Mouse (Mus musculus): Measurements from ENCODE around the gene Elp6. TPM values are rescaled to one million over a fixed set of nuclear protein-coding genes. Genes with fewer than 3 reads are reported as not detected.

The Elp6 gene
- total RNA-seq (2021) = 1 to 10 TPM; 2.4 to 3.8 TPM
- long read RNA-seq, experiment 1, transcript Elp6-205 (7 exons, 1,304 nt) = major isoform, 7 of 7 reads
- long read RNA-seq, experiment 1, partial matches to known transcripts = 0 of 7 reads
- long read RNA-seq, experiment 1, other reads (novel, unspliced or antisense) = 0 of 7 reads
- long read RNA-seq, experiment 2, transcript Elp6-205 (7 exons, 1,304 nt) = major isoform, 6 of 7 reads
- long read RNA-seq, experiment 2, partial matches to known transcripts = 1 of 7 reads
- long read RNA-seq, experiment 2, other reads (novel, unspliced or antisense) = 0 of 7 reads

DNA sequence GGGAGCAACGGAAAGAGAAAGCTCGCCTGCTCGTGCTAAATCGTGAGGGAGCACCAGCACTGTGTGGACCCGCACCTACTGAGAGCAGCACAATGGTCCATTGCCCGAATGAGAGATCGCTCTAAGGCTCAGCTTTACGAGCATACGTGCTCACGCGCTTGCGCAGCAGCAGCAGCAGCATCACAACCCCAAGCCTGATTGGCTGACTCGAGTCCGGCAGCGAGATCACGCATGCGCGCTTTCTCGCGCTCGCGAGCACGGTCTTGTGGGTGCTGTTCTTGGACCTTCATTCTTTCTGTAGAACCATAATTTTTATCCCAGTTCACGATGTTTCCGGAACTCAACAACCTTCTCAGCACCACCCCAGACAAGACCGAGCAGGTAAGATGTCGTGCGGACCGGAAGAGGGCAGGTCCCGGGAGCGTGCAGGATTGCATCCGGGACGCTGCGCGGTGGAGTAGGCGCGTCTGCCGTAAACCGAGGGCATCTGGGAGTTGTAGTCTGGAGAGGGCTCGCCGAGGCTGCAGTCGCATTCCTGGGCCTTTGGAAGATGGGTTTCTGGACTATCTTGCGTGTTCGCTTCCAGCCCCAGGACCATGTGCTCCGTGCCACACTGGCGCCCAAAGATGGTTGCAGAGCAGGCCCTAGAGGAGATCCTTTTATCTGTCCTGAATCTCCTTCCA, at the start of gene Elp6:
TSS of gene Elp6 (plus strand) at position 205 of the 683 bp plus-strand sequence.
- peak; percentile 89 to 90 for DNase-seq
- intact Hi-C loops (cut with DNase I) = loop anchor here (5.0 to 10.0 kb wide), 2 partner anchors 188 to 970 kb away; partner anchors contain the start of genes Dhx30, Epm2aip1, Mlh1 and Smarcc1

GRCm38 (mm10) chr9:110255407-110256019, 49.5 kb upstream of the Elp6 start:
- intact Hi-C loops (cut with DNase I) = no loop called here
- no peak for DNase-seq

DNA sequence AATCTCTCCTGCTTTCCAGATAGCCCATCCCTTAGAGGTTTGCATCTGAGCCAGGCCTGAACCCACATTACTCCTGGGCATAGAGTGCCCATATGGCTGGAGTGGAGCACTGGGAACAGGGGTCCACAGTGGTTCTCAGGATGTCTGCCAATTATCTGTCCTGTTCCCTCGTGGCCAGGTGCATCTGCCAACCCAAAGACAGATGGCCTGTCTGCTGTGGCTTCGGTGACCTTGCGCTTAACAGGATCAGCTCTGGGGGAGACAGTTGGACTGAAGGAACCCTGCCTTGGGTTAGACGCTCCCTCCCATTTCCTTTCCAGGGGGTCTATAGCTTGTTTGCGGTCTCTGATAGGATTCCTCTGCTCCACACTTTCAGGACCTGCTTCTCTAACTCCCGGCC, 46.3 kb upstream of the Elp6 start:
- no peak for DNase-seq
- intact Hi-C loops (cut with DNase I) = no loop called here

DNA sequence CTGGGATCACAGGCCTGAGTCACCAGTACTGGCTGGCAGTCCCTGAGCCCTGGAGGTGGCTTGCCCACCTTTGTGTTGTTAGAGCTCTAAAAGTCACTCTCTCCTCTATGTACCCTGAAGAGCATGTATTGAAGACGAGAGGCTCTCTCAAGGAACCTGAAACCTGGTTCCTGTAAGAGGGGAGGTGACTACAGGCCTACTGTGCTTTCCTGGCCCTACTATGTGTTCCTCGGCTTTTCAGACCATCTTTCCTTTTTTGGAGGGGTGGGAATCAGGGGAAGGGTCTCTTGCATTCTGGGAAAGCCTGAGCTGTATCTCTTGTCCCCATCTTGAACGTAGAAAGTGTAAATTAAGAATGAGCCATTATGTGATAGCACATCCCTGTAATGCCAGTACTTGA, 45.9 kb upstream of the Elp6 start:
- intact Hi-C loops (cut with DNase I) = no loop called here

GRCm38 (mm10) chr9:110263181-110263580, 41.8 kb upstream of the Elp6 start:
- DNase-seq = no peak

More for the DNA sequence above, 45.9 kb upstream of the Elp6 start:
- DNase-seq = no peak

DNA sequence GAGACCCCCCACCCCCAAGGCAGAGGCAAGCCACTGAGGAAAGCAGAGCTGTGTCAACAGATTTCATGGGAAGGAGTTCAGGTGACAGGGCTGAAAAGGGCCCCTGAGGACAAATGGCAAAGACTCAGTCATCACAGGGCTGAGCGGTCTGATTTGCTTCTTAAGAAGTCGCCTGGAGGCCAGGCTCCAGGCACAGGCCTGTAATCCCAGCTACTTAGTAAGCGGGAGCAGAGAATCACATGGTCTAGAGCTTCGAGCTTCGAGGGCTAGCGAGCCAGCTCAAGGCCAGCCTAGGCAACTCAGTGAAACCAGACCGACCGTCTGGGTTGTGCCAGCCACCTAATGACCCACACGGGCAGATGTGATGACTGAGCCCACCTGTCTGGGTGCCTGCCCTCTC, 40.0 kb upstream of the Elp6 start:
- intact Hi-C loops (cut with DNase I) = no loop called here

More at GRCm38 (mm10) chr9:110263181-110263580, 41.8 kb upstream of the Elp6 start:
- intact Hi-C loops (cut with DNase I) = no loop called here

GRCm38 (mm10) chr9:110268416-110268815, 36.6 kb upstream of the Elp6 start:
- no peak for DNase-seq
- intact Hi-C loops (cut with DNase I) = no loop called here

More for the DNA sequence above, 40.0 kb upstream of the Elp6 start:
- DNase-seq = no peak

- intact Hi-C loops (cut with DNase I) = no loop called here
- DNase-seq = no peak
Observed at GRCm38 (mm10) chr9:110272330-110272729, 32.6 kb upstream of the Elp6 start.

- no peak for DNase-seq
- intact Hi-C loops (cut with DNase I) = no loop called here
Observed at GRCm38 (mm10) chr9:110273507-110273906, 31.5 kb upstream of the Elp6 start.

GRCm38 (mm10) chr9:110275882-110276281, 29.1 kb upstream of the Elp6 start:
- intact Hi-C loops (cut with DNase I) = no loop called here
- DNase-seq = no peak

DNA sequence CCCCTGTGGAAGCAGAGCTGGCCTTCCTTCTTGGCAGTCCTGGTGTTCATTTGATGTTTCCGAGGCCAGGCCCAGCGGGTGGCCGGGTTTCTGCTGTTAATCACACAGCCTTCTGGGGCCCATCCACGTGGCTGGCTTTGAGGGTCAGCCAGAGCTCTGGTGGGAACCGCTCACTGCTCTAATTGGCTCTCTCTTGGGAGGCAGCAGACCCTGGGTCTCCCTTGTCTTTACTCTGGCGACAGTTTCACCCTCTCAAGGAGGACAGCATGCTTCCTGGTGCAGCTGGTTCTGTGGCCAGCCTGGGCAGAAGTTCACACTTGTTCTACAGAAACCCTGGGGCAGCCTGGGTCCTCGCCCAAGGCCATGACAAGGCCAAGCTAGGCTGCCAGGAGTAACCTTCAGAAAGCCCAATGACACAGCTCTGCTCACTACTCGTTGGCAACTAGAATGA, 27.5 kb upstream of the Elp6 start:
- intact Hi-C loops (cut with DNase I) = no loop called here

DNA sequence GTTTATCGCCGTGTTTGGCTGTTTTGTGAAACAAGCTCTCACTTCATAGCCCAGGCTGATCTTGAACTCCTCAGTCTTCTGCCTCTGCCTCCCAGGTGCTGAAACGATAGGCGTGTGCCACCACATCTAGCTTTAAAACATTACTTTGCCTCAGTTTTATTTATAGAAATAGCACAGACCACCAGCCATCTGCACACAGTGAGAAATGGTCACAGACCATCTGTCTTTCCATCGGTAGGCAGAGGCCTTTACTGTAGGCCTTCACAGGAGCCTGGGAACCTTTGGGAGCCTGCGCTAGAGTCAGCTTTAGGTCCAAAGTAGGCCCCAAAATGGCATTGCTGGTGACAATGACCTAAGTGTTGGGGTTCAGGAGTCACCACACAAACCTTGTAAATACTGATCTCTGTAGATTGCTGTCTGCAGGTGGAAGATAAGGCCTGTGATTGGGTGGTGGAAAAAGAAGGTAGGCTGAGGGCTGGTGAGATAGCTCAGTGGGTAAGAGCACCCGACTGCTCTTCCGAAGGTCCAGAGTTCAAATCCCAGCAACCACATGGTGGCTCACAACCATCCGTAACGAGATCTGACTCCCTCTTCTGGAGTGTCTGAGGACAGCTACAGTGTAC, 20.8 kb upstream of the Elp6 start:
- DNase-seq = no peak
- intact Hi-C loops (cut with DNase I) = no loop called here

More for the DNA sequence above, 27.5 kb upstream of the Elp6 start:
- no peak for DNase-seq

GRCm38 (mm10) chr9:110287321-110287924, 17.6 kb upstream of the Elp6 start:
- intact Hi-C loops (cut with DNase I) = no loop called here
- DNase-seq = no peak

- intact Hi-C loops (cut with DNase I) = loop anchor here (10.0 kb wide), 1 partner anchor 118 kb away; no protein-coding TSS in a partner anchor
- DNase-seq = no peak
Observed at GRCm38 (mm10) chr9:110293254-110293718, 11.7 kb upstream of the Elp6 start.

GRCm38 (mm10) chr9:110293873-110294415, 11.0 kb upstream of the Elp6 start:
- DNase-seq = no peak
- intact Hi-C loops (cut with DNase I) = loop anchor here (10.0 kb wide), 1 partner anchor 119 kb away; no protein-coding TSS in a partner anchor

- intact Hi-C loops (cut with DNase I) = loop anchor here (10.0 kb wide), 1 partner anchor 120 kb away; no protein-coding TSS in a partner anchor
- no peak for DNase-seq
Observed at GRCm38 (mm10) chr9:110294786-110295185, 10.2 kb upstream of the Elp6 start.

GRCm38 (mm10) chr9:110296867-110297627, 7.9 kb upstream of the Elp6 start:
- intact Hi-C loops (cut with DNase I) = loop anchor here (2.0 to 10.0 kb wide), 2 partner anchors 122 to 402 kb away; no protein-coding TSS in a partner anchor
- DNase-seq = peak; percentile 81 to 90

GRCm38 (mm10) chr9:110304516-110304915, 457 bp upstream of the Elp6 start:
- intact Hi-C loops (cut with DNase I) = loop anchor here (5.0 to 10.0 kb wide), 2 partner anchors 187 to 970 kb away; partner anchors contain the start of genes Dhx30, Epm2aip1, Mlh1 and Smarcc1
- DNase-seq = peak in 1 of 2 experiments; percentile 12

DNA sequence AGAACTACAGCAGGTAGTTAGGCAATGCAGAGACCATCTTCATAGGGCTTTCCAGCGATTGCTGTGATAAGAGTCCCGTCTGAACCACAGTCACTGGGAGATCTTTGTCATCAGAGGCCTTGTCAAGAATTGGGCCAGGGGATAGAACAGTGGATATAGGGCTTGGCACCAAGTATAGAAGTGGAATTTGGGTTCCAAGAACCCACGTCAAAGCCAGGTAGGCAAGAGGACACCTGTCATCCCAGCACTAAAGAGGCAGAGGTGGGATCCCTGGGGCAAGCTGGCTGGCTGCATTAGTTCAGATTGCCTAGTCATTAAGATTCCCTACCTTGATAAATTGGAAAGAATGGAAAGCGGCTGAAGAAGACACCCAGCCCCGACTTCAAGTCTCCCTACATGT, 1.4 kb downstream of the Elp6 start:
- intact Hi-C loops (cut with DNase I) = loop anchor here (10.0 kb wide), 1 partner anchor 968 kb away; the partner anchor contains the start of genes Epm2aip1 and Mlh1
- no peak for DNase-seq
